8 mouse cellular contexts compared by ENCODE assay signal in the genomic region with DNA sequence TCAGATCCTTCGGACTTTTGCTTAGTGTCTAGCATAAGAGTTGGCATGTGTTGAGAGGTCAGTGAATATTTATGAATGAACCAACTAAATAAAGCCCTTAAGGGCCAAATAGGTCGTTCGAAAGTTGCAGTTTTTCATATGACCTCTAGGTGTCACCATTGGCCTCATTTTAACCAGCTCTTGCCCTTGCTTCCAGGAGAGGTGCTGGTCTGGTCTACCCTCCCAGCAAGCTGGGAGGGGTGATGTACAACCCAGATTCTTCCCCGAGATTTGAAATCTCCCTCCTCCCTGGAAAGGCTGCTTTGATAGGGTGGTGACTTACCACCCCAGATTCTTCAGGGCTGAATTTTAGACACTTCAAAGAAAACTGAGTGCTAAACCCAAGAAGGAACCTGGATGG. TPM values are rescaled to one million over a fixed set of nuclear protein-coding genes. Genes with fewer than 3 reads are reported as not detected.
A peak's percentile ranks its signal among the peaks of the same experiment; 100 is the strongest.
DNase-seq lines count a peak whose midpoint lies in the region; ATAC-seq and TF ChIP-seq lines count a peak whose summit lies in the region.

No protein-coding gene starts in this region.

- no peak for TF ChIP-seq CTCF in thymus, adult 2 months (IDR thresholded peaks at IDR 0.05; ENCODE audit: borderline replicate concordance, control insufficient read depth, extremely low read depth, insufficient read depth, low read length, poor library complexity)
- peak; percentile 69 for TF ChIP-seq CTCF in kidney, adult 2 months (conservative IDR thresholded peaks at IDR 0.05; ENCODE audit: insufficient read depth, insufficient read length, low read depth, low read length)

- no peak overlapping the region for H3K27ac ChIP-seq in thymus, adult 2 months (ENCODE audit: control insufficient read depth, insufficient read depth, low read length)
- H3K27ac ChIP-seq in kidney, adult 2 months (ENCODE audit: insufficient read depth, low read depth, low read length): no peak overlapping the region

- no peak for DNase-seq in frontal cortex, postnatal 25 days (ENCODE audit: low spot score in 2 of 2)
- peak; percentile 30 for DNase-seq in thymus, adult 2 months
- DNase-seq in thymus, adult 18-20 months: no peak
- DNase-seq in embryo, embryonic 9.5 days (ENCODE audit: extremely low spot score): peak; percentile 69
- peak; percentile 75 for DNase-seq in kidney, adult 2 months
- no peak for DNase-seq in urinary bladder, postnatal 4 days (ENCODE audit: low spot score in 2 of 2)

- TF ChIP-seq POLR2A in thymus, adult 2 months (IDR thresholded peaks at IDR 0.05; ENCODE audit: control insufficient read depth, extremely low read depth, insufficient read depth, low read length, poor library complexity): no peak
- no peak for TF ChIP-seq POLR2A in kidney, adult 2 months (IDR thresholded peaks at IDR 0.05; ENCODE audit: low read depth, low read length)

- ATAC-seq in frontal cortex, adult (ENCODE audit: low TSS enrichment): peak; percentile 50; the same call in 1 of the 2 replicates
- ATAC-seq in monocyte, adult 5-6 weeks (replicated peaks; ENCODE audit: insufficient number of reproducible peaks, low FRiP score, low TSS enrichment, poor library complexity, severe bottlenecking): peak; percentile 77; the same call in 1 of the 2 replicates

- no peaks in the 10 kb centered on the region for H3K27me3 ChIP-seq in thymus, adult 2 months (ENCODE audit: control insufficient read depth, insufficient read depth, low read length)
- H3K27me3 ChIP-seq in kidney, adult 2 months (replicated peaks; ENCODE audit: control insufficient read depth, insufficient read depth, low read length): no peaks in the 10 kb centered on the region

- H3K36me3 ChIP-seq in thymus, adult 2 months (ENCODE audit: control insufficient read depth, insufficient read depth, low read length): no peaks in the 10 kb centered on the region
- no peaks in the 10 kb centered on the region for H3K36me3 ChIP-seq in kidney, adult 2 months (ENCODE audit: control insufficient read depth, insufficient read depth, low read length)

- 2% methylated on average over 4 of the region's 4 CpGs for WGBS in thymus, adult 2 months
- 1% methylated on average over 4 of the region's 4 CpGs for WGBS in kidney, adult 2 months

- H3K4me1 ChIP-seq in thymus, adult 2 months (replicated peaks; ENCODE audit: control insufficient read depth, insufficient read depth, low read length): peaks cover 9% of the 10 kb centered on the region
- H3K4me1 ChIP-seq in kidney, adult 2 months (ENCODE audit: control insufficient read depth, insufficient read depth, low read length): peaks cover 3% of the 10 kb centered on the region; the same call in 1 of the 2 replicates

- no peak overlapping the region for H3K4me3 ChIP-seq in thymus, adult 2 months (ENCODE audit: control insufficient read depth, insufficient read depth, low read length)
- H3K4me3 ChIP-seq in kidney, adult 2 months (ENCODE audit: insufficient read depth, low read depth, low read length): no peak overlapping the region

RNA-seq across cellular contexts. Expression of a gene that starts 6.3 kb away (rescaled TPM):
- 0.58 and 0.73 TPM in 2 replicates for polyA plus RNA-seq in thymus, adult 2 months (2012; rRNA removed)
- polyA plus RNA-seq in kidney, adult 2 months (2012; rRNA removed): 2.1 and 2.5 TPM in 2 replicates
- not detected in 3 replicates for total RNA-seq in monocyte, adult 5-6 weeks (2017)

RNA-seq across cellular contexts. Expression of a gene that starts 20.3 kb away (rescaled TPM):
- polyA plus RNA-seq in thymus, adult 2 months (2012; rRNA removed): 31.6 and 32.0 TPM in 2 replicates
- 2.7 and 2.9 TPM in 2 replicates for polyA plus RNA-seq in kidney, adult 2 months (2012; rRNA removed)
- total RNA-seq in monocyte, adult 5-6 weeks (2017): 3.2 to 8.0 TPM (median 4.5 TPM) in 3 replicates

RNA-seq across cellular contexts. Expression of a gene that starts 20.4 kb away (rescaled TPM):
- 42.8 and 44.8 TPM in 2 replicates for polyA plus RNA-seq in thymus, adult 2 months (2012; rRNA removed)
- polyA plus RNA-seq in kidney, adult 2 months (2012; rRNA removed): 19.2 and 19.6 TPM in 2 replicates
- 32.9 to 53.5 TPM (median 37.8 TPM) in 3 replicates for total RNA-seq in monocyte, adult 5-6 weeks (2017)

RNA-seq across cellular contexts. Expression of a gene that starts 49.4 kb away (rescaled TPM):
- 0.20 and 0.22 TPM in 2 replicates for polyA plus RNA-seq in thymus, adult 2 months (2012; rRNA removed)
- polyA plus RNA-seq in kidney, adult 2 months (2012; rRNA removed): 7.4 and 7.5 TPM in 2 replicates
- total RNA-seq in monocyte, adult 5-6 weeks (2017): 0.10 to 0.19 TPM in 2 of 3 replicates, not detected in the other

Comparison
In these comparisons a context has a peak if more than half of its experiments do, and no peak if none do; other contexts are left out.
1. DNase-seq: peak in thymus, adult 2 months (single experiment), embryo, embryonic 9.5 days (single experiment) and kidney, adult 2 months (single experiment); none in frontal cortex, postnatal 25 days (0 of 2), thymus, adult 18-20 months (0 of 2) and urinary bladder, postnatal 4 days (0 of 2).